Mouse (Mus musculus): ENCODE results near the gene Iqschfp. TPM values are rescaled to one million over a fixed set of nuclear protein-coding genes. Genes with fewer than 3 reads are reported as not detected.

The Iqschfp gene
- polyA plus RNA-seq, 1 experiment from 2014 or later: 6.1 TPM

GRCm38 (mm10) chr3:68379242-68379641, 487.2 kb downstream of the Iqschfp start:
- no peaks in the 10 kb centered on the region for H3K9me3 ChIP-seq
- no peaks in the 10 kb centered on the region for H3K27me3 ChIP-seq
- no peak for ATAC-seq (ENCODE audit: low FRiP score, low read depth)
- no peaks in the 10 kb centered on the region for H3K36me3 ChIP-seq
- WGBS: 64% methylated on average over 7 of the region's 7 CpGs
- no peak overlapping the region for H3K9ac ChIP-seq (replicated peaks)
- no peak overlapping the region for H3K27ac ChIP-seq (replicated peaks)
- H3K4me3 ChIP-seq: no peak overlapping the region
- H3K4me1 ChIP-seq: peaks cover 8% of the 10 kb centered on the region; the same call in 1 of the 2 replicates
- H3K4me2 ChIP-seq (replicated peaks): no peak overlapping the region

GRCm38 (mm10) chr3:68383672-68384071, 491.6 kb downstream of the Iqschfp start:
- H3K9ac ChIP-seq (replicated peaks): no peak overlapping the region
- H3K9me3 ChIP-seq: no peaks in the 10 kb centered on the region
- no peaks in the 10 kb centered on the region for H3K27me3 ChIP-seq
- H3K36me3 ChIP-seq: no peaks in the 10 kb centered on the region
- ATAC-seq (ENCODE audit: low FRiP score, low read depth): no peak
- no peak overlapping the region for H3K4me3 ChIP-seq
- H3K4me2 ChIP-seq (replicated peaks): no peak overlapping the region
- H3K27ac ChIP-seq (replicated peaks): no peak overlapping the region
- H3K4me1 ChIP-seq: no peaks in the 10 kb centered on the region

- Histone ChIP-seq H3K36me3 (no peaks in the 10 kb centered on the region), H3K27me3 (no peaks in the 10 kb centered on the region), H3K9me3 (no peaks in the 10 kb centered on the region), H3K4me2 (replicated peaks) (no peak overlapping the region), H3K9ac (replicated peaks) (no peak overlapping the region), H3K4me1 (no peaks in the 10 kb centered on the region), H3K27ac (replicated peaks) (no peak overlapping the region), H3K4me3 (no peak overlapping the region)
- no peak for ATAC-seq (ENCODE audit: low FRiP score, low read depth)
- WGBS: 77% methylated on average over 3 of the region's 3 CpGs
Observed at GRCm38 (mm10) chr3:68385544-68385943, 493.5 kb downstream of the Iqschfp start.

- no peaks in the 10 kb centered on the region for H3K4me1 ChIP-seq
- no peak overlapping the region for H3K4me3 ChIP-seq
- H3K36me3 ChIP-seq: no peaks in the 10 kb centered on the region
- no peaks in the 10 kb centered on the region for H3K9me3 ChIP-seq
- no peak overlapping the region for H3K27ac ChIP-seq (replicated peaks)
- H3K27me3 ChIP-seq: no peaks in the 10 kb centered on the region
- H3K4me2 ChIP-seq (replicated peaks): no peak overlapping the region
- H3K9ac ChIP-seq (replicated peaks): no peak overlapping the region
- ATAC-seq (ENCODE audit: low FRiP score, low read depth): no peak
- 94% methylated on average over 3 of the region's 3 CpGs for WGBS
Observed at GRCm38 (mm10) chr3:68388023-68388422, 496.0 kb downstream of the Iqschfp start.

- Histone ChIP-seq H3K9me3 (no peaks in the 10 kb centered on the region), H3K4me1 (no peaks in the 10 kb centered on the region), H3K27ac (replicated peaks) (no peak overlapping the region), H3K9ac (replicated peaks) (no peak overlapping the region), H3K4me2 (replicated peaks) (no peak overlapping the region), H3K4me3 (no peak overlapping the region), H3K36me3 (no peaks in the 10 kb centered on the region), H3K27me3 (no peaks in the 10 kb centered on the region)
- WGBS: 80% methylated on average over 2 of the region's 2 CpGs
- ATAC-seq (ENCODE audit: low FRiP score, low read depth): no peak
Observed at GRCm38 (mm10) chr3:68393578-68393977, 501.5 kb downstream of the Iqschfp start.

GRCm38 (mm10) chr3:68398691-68399090, 506.7 kb downstream of the Iqschfp start:
- Histone ChIP-seq H3K4me3 (no peak overlapping the region), H3K27me3 (no peaks in the 10 kb centered on the region), H3K4me1 (0 out of 2 replicates have a peak, but pooled peaks cover 5% of the 10 kb centered on the region), H3K9ac (replicated peaks) (no peak overlapping the region), H3K27ac (replicated peaks) (no peak overlapping the region), H3K36me3 (no peaks in the 10 kb centered on the region), H3K9me3 (no peaks in the 10 kb centered on the region), H3K4me2 (replicated peaks) (no peak overlapping the region)
- 82% methylated on average over 3 of the region's 3 CpGs for WGBS
- no peak for ATAC-seq (ENCODE audit: low FRiP score, low read depth)

GRCm38 (mm10) chr3:68400121-68400520, 508.1 kb downstream of the Iqschfp start:
- no peak overlapping the region for H3K27ac ChIP-seq (replicated peaks)
- no peak overlapping the region for H3K4me3 ChIP-seq
- H3K9ac ChIP-seq (replicated peaks): no peak overlapping the region
- H3K9me3 ChIP-seq: no peaks in the 10 kb centered on the region
- peaks cover 9% of the 10 kb centered on the region; the same call in 1 of the 2 replicates for H3K4me1 ChIP-seq
- no peaks in the 10 kb centered on the region for H3K36me3 ChIP-seq
- WGBS: 59% methylated on average over 7 of the region's 7 CpGs
- ATAC-seq (ENCODE audit: low FRiP score, low read depth): no peak
- no peaks in the 10 kb centered on the region for H3K27me3 ChIP-seq
- no peak overlapping the region for H3K4me2 ChIP-seq (replicated peaks)

- no peak overlapping the region for H3K4me2 ChIP-seq (replicated peaks)
- no peak overlapping the region for H3K27ac ChIP-seq (replicated peaks)
- no peak for ATAC-seq (ENCODE audit: low FRiP score, low read depth)
- H3K27me3 ChIP-seq: no peaks in the 10 kb centered on the region
- H3K9ac ChIP-seq (replicated peaks): no peak overlapping the region
- H3K4me3 ChIP-seq: no peak overlapping the region
- no peaks in the 10 kb centered on the region for H3K36me3 ChIP-seq
- no peaks in the 10 kb centered on the region for H3K9me3 ChIP-seq
- WGBS: 75% methylated on average over 4 of the region's 4 CpGs
- peaks cover 14% of the 10 kb centered on the region for H3K4me1 ChIP-seq
Observed at GRCm38 (mm10) chr3:68403343-68403742, 511.3 kb downstream of the Iqschfp start.

- no peak overlapping the region for H3K4me3 ChIP-seq
- no peaks in the 10 kb centered on the region for H3K27me3 ChIP-seq
- H3K36me3 ChIP-seq: no peaks in the 10 kb centered on the region
- peaks cover 14% of the 10 kb centered on the region for H3K4me1 ChIP-seq
- no peak overlapping the region for H3K4me2 ChIP-seq (replicated peaks)
- no peak overlapping the region for H3K27ac ChIP-seq (replicated peaks)
- WGBS: 76% methylated on average over 2 of the region's 2 CpGs
- ATAC-seq (ENCODE audit: low FRiP score, low read depth): no peak
- H3K9me3 ChIP-seq: no peaks in the 10 kb centered on the region
- no peak overlapping the region for H3K9ac ChIP-seq (replicated peaks)
Observed at GRCm38 (mm10) chr3:68403783-68404217, 511.8 kb downstream of the Iqschfp start.

GRCm38 (mm10) chr3:68405724-68406123, 513.7 kb downstream of the Iqschfp start:
- WGBS: 55% methylated on average over 5 of the region's 5 CpGs

GRCm38 (mm10) chr3:68412262-68412661, 520.2 kb downstream of the Iqschfp start:
- Histone ChIP-seq H3K4me1 (no peaks in the 10 kb centered on the region; the same call in none of the 2 replicates), H3K27me3 (no peaks in the 10 kb centered on the region), H3K9ac (replicated peaks) (no peak overlapping the region), H3K4me2 (replicated peaks) (no peak overlapping the region), H3K27ac (replicated peaks) (no peak overlapping the region), H3K36me3 (no peaks in the 10 kb centered on the region), H3K4me3 (no peak overlapping the region), H3K9me3 (no peaks in the 10 kb centered on the region)
- ATAC-seq (ENCODE audit: low FRiP score, low read depth): no peak
- 79% methylated on average over 3 of the region's 3 CpGs for WGBS

More at GRCm38 (mm10) chr3:68405724-68406123, 513.7 kb downstream of the Iqschfp start:
- Histone ChIP-seq H3K27ac (replicated peaks) (peak overlapping the region; percentile 20; the same call in 1 of the 2 replicates), H3K27me3 (no peaks in the 10 kb centered on the region), H3K4me1 (peaks cover 14% of the 10 kb centered on the region), H3K36me3 (no peaks in the 10 kb centered on the region), H3K4me2 (replicated peaks) (no peak overlapping the region), H3K9ac (replicated peaks) (no peak overlapping the region), H3K4me3 (no peak overlapping the region), H3K9me3 (no peaks in the 10 kb centered on the region)
- no peak for ATAC-seq (ENCODE audit: low FRiP score, low read depth)

GRCm38 (mm10) chr3:68419792-68420191, 527.8 kb downstream of the Iqschfp start:
- no peak overlapping the region for H3K9ac ChIP-seq (replicated peaks)
- 0 out of 2 replicates have a peak, but pooled peaks cover under 1% of the 10 kb centered on the region for H3K27me3 ChIP-seq
- 86% methylated on average over 4 of the region's 4 CpGs for WGBS
- H3K4me2 ChIP-seq (replicated peaks): no peak overlapping the region
- H3K9me3 ChIP-seq: no peaks in the 10 kb centered on the region
- ATAC-seq (ENCODE audit: low FRiP score, low read depth): no peak
- no peaks in the 10 kb centered on the region for H3K4me1 ChIP-seq
- H3K4me3 ChIP-seq: no peak overlapping the region
- H3K36me3 ChIP-seq: no peaks in the 10 kb centered on the region
- H3K27ac ChIP-seq (replicated peaks): no peak overlapping the region

- ATAC-seq (ENCODE audit: low FRiP score, low read depth): no peak
- Histone ChIP-seq H3K9ac (replicated peaks) (no peak overlapping the region), H3K27ac (replicated peaks) (no peak overlapping the region), H3K36me3 (no peaks in the 10 kb centered on the region), H3K4me1 (no peaks in the 10 kb centered on the region), H3K27me3 (0 out of 2 replicates have a peak, but pooled peaks cover 3% of the 10 kb centered on the region), H3K4me2 (replicated peaks) (no peak overlapping the region), H3K9me3 (no peaks in the 10 kb centered on the region), H3K4me3 (no peak overlapping the region)
- 87% methylated on average over 2 of the region's 2 CpGs for WGBS
Observed at GRCm38 (mm10) chr3:68420927-68421326, 528.9 kb downstream of the Iqschfp start.
